Mouse (Mus musculus) urinary bladder, adult 18-20 months (tissue): ENCODE results near the gene Mid1.
"Not testable (repeated sequence)": the region's sequence is repeated elsewhere in the genome, so short reads cannot be mapped to it uniquely, and the experiment has no call there.

Experiments
- DNase-seq, 2 experiments: peaks; one replicate each; pipeline ENCODE4 v3.0.0; 2022; ENCODE audit warnings: low spot score in 2 of 2, mixed read lengths in 2 of 2

Mid1 gene

DNA sequence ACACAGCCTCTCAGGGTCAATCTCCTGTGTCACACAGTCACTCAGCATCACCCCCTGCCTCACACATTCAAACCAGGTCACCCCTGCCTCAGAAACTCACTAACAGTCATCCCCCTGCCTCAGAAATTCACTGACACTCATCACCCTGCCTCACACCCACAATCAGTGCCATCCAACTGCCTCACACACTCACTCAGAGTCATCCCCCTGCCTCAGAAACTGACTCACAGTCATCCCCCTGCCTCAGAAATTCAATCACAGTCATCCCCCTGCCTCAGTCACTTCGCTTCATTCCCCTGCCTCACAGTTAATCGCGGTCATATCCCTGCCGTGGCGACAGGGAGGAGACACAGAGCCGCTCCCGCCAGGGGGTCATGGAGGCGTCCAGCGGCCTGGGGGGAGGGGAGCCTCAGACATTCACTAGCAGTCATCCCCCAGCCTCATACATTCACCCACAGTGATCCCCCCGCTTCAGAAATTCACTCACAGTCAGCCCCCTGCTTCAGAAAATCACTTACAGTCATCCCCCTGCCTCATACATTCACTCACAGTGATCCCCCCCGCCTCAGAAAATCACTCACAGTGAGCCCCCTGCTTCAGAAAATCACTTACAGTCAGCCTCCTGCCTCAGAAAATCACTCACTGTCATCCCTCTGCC lies 314.4 kb downstream of the Mid1 start:
- peak in 1 of 2 experiments; percentile 78 for DNase-seq

- not testable (repeated sequence) for DNase-seq
Observed at GRCm38 (mm10) chrX:169999912-170000641, 315.1 kb downstream of the Mid1 start.

- not testable (repeated sequence) for DNase-seq
Observed at GRCm38 (mm10) chrX:170000642-170001387, 315.8 kb downstream of the Mid1 start.

DNA sequence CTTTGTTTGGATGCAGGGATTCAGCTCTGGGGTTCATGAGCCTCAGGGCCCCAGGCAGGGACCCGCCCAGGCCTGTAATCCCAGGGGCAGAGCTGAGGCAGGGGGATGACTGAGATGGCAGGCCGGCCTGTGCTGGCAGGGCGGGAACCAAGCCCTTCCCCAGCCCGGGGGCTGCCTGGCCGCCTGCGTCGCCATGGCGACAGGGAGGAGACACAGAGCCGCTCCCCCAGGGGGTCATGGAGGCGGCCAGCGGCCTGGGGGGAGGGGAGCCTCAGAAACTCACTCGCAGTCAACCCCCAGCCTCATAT lies 316.3 kb downstream of the Mid1 start:
- DNase-seq = not testable (repeated sequence)

DNA sequence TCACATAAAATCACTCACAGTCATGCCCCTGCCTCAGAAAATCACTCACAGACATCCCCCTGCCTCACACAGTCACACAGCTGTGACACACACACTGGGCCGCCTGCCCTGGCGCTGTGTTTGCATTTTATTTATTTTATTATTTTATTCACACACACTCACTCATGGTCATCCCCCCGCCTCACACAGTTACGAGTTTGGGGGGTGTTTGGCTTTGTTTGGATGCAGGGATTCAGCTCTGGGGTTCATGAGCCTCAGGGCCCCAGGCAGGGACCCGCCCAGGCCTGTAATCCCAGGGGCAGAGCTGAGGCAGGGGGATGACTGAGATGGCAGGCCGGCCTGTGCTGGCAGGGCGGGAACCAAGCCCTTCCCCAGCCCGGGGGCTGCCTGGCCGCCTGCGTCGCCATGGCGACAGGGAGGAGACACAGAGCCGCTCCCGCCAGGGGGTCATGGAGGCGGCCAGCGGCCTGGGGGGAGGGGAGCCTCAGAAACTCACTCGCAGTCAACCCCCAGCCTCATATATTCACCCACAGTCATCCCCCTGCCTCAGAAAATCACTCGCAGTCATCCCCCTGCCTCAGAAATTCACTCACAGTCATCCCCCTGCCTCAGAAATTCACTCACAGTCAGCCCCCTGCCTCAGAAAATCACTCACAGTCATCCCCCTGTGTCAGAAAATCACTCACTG lies 317.7 kb downstream of the Mid1 start:
- not testable (repeated sequence) for DNase-seq

- not testable (repeated sequence) for DNase-seq
Observed at GRCm38 (mm10) chrX:170003536-170003935, 318.5 kb downstream of the Mid1 start.

DNA sequence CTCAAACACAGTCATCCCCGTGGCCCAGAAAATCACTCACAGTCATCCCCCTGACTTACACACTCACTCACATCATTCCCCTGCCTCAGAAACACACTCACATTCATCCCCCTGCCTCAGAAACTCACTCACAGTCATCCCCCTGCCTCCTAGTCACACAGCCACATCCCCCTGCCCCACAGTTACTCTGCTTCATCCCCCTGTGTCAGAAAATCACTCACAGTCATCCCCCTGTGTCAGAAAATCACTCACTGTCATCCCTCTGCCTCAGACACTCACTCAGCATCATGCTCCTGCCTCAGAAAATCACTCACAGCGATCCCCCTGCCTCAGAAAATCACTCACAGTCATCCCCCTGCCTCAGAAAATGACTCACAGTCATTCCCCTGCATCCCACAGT lies 319.2 kb downstream of the Mid1 start:
- DNase-seq = not testable (repeated sequence)

GRCm38 (mm10) chrX:170004793-170005192 lies 319.8 kb downstream of the Mid1 start:
- not testable (repeated sequence) for DNase-seq

GRCm38 (mm10) chrX:170005194-170005593 lies 320.2 kb downstream of the Mid1 start:
- peak in 1 of 2 experiments; percentile 66 for DNase-seq

GRCm38 (mm10) chrX:170005695-170006297 lies 320.8 kb downstream of the Mid1 start:
- not testable (repeated sequence) for DNase-seq

- DNase-seq = not testable (repeated sequence)
Observed at GRCm38 (mm10) chrX:170006694-170007247, 321.8 kb downstream of the Mid1 start.

- not testable (repeated sequence) for DNase-seq
Observed at GRCm38 (mm10) chrX:170007375-170008178, 322.6 kb downstream of the Mid1 start.

DNA sequence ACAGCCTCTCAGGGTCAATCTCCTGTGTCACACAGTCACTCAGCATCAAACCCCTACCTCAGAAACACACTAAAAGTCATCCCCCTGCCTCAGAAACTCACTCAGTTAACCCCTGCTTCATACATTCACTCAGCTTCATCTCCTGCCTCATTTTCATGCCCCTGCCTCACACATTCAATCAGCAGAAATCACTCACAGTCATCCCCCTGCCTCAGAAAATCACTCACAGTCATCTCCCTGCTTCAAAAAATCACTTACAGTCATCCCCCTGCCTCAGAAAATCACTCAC lies 323.1 kb downstream of the Mid1 start:
- DNase-seq = not testable (repeated sequence)

GRCm38 (mm10) chrX:170008584-170008983 lies 323.6 kb downstream of the Mid1 start:
- DNase-seq = peak in 1 of 2 experiments; percentile 85

- peak; percentile 90 to 100 for DNase-seq
Observed at GRCm38 (mm10) chrX:170009016-170009750, 324.2 kb downstream of the Mid1 start, which contains the start of gene Gm21887. Gene Gm21887 (plus strand): TSS chrX:170009659.

GRCm38 (mm10) chrX:170009801-170010221 lies 324.8 kb downstream of the Mid1 start:
- DNase-seq = peak; percentile 99 to 100

GRCm38 (mm10) chrX:170010581-170011528 lies 325.9 kb downstream of the Mid1 start:
- peak in 1 of 2 experiments; percentile 86 for DNase-seq

- not testable (repeated sequence) for DNase-seq
Observed at GRCm38 (mm10) chrX:170011529-170011879, 326.5 kb downstream of the Mid1 start.

GRCm38 (mm10) chrX:170013421-170013820 lies 328.4 kb downstream of the Mid1 start:
- DNase-seq = not testable (repeated sequence)
